Mouse (Mus musculus): ENCODE data around the gene Kank3. TPM values are rescaled to one million over a fixed set of nuclear protein-coding genes. Genes with fewer than 3 reads are reported as not detected.

Gene Kank3
- polyA plus RNA-seq (2014; fragmentation: Nextera tagmentation; extraction: Ambion mirVana), result 65.1 and 65.4 TPM in 2 replicates

- Histone ChIP-seq H3K9me3 (ENCODE audit: low read depth, low read length) (no peaks in the 10 kb centered on the region), H3K27ac (ENCODE audit: low read depth) (peak within 1 kb of the TSS; percentile 69; the same call in 1 of the 2 replicates), H3K36me3 (ENCODE audit: insufficient read depth) (no peaks in the 10 kb centered on the region), H3K27me3 (ENCODE audit: insufficient read depth, low read length) (no peaks in the 10 kb centered on the region), H3K4me1 (ENCODE audit: insufficient read depth) (peaks cover 9% of the 10 kb centered on the region; the same call in 1 of the 2 replicates), H3K4me3 (ENCODE audit: low read depth, low read length) (peak within 1 kb of the TSS; percentile 57), H3K4me2 (peak within 1 kb of the TSS; percentile 93), H3K9ac (peak within 1 kb of the TSS; percentile 45)
- TF ChIP-seq CTCF (IDR thresholded peaks at IDR 0.05; ENCODE audit: low read depth), result no peak
- ATAC-seq (ENCODE audit: insufficient read depth), result peak; percentile 98
- peak; percentile 99 for DNase-seq
- under 1% methylated on average over 36 of the region's 36 CpGs for WGBS
Observed at GRCm38 (mm10) chr17:33810334-33811141, at the start of gene Kank3. Gene Kank3, plus strand, starts transcription at chr17:33810519.

GRCm38 (mm10) chr17:33766389-33766788 lies 43.9 kb upstream of the Kank3 start:
- H3K9ac ChIP-seq, result no peak overlapping the region
- 70% methylated on average over 3 of the region's 3 CpGs for WGBS
- H3K4me2 ChIP-seq, result no peak overlapping the region
- no peak for DNase-seq
- no peak for ATAC-seq (ENCODE audit: insufficient read depth)
- H3K4me1 ChIP-seq (ENCODE audit: insufficient read depth), result no peaks in the 10 kb centered on the region
- TF ChIP-seq CTCF (IDR thresholded peaks at IDR 0.05; ENCODE audit: low read depth), result no peak
- no peaks in the 10 kb centered on the region for H3K27me3 ChIP-seq (ENCODE audit: insufficient read depth, low read length)
- no peak overlapping the region for H3K4me3 ChIP-seq (ENCODE audit: low read depth, low read length)
- H3K27ac ChIP-seq (ENCODE audit: low read depth), result no peak overlapping the region
- H3K36me3 ChIP-seq (ENCODE audit: insufficient read depth), result no peaks in the 10 kb centered on the region
- H3K9me3 ChIP-seq (ENCODE audit: low read depth, low read length), result no peaks in the 10 kb centered on the region

GRCm38 (mm10) chr17:33771617-33772016 lies 38.7 kb upstream of the Kank3 start:
- no peaks in the 10 kb centered on the region for H3K9me3 ChIP-seq (ENCODE audit: low read depth, low read length)
- H3K4me3 ChIP-seq (ENCODE audit: low read depth, low read length), result no peak overlapping the region
- H3K27ac ChIP-seq (ENCODE audit: low read depth), result no peak overlapping the region
- ATAC-seq (ENCODE audit: insufficient read depth), result no peak
- DNase-seq, result no peak
- no peak overlapping the region for H3K4me2 ChIP-seq
- H3K27me3 ChIP-seq (ENCODE audit: insufficient read depth, low read length), result no peaks in the 10 kb centered on the region
- TF ChIP-seq CTCF (IDR thresholded peaks at IDR 0.05; ENCODE audit: low read depth), result no peak
- H3K36me3 ChIP-seq (ENCODE audit: insufficient read depth), result peaks cover 23% of the 10 kb centered on the region
- no peaks in the 10 kb centered on the region for H3K4me1 ChIP-seq (ENCODE audit: insufficient read depth)
- H3K9ac ChIP-seq, result no peak overlapping the region
- 85% methylated on average over 4 of the region's 4 CpGs for WGBS

GRCm38 (mm10) chr17:33773426-33773825 lies 36.9 kb upstream of the Kank3 start:
- peaks cover 5% of the 10 kb centered on the region for H3K4me1 ChIP-seq (ENCODE audit: insufficient read depth)
- peaks cover 41% of the 10 kb centered on the region for H3K36me3 ChIP-seq (ENCODE audit: insufficient read depth)
- no peak overlapping the region for H3K4me3 ChIP-seq (ENCODE audit: low read depth, low read length)
- no peak overlapping the region for H3K4me2 ChIP-seq
- TF ChIP-seq CTCF (IDR thresholded peaks at IDR 0.05; ENCODE audit: low read depth), result no peak
- DNase-seq, result no peak
- H3K9ac ChIP-seq, result no peak overlapping the region
- no peaks in the 10 kb centered on the region for H3K9me3 ChIP-seq (ENCODE audit: low read depth, low read length)
- no peak overlapping the region for H3K27ac ChIP-seq (ENCODE audit: low read depth)
- no peaks in the 10 kb centered on the region for H3K27me3 ChIP-seq (ENCODE audit: insufficient read depth, low read length)
- ATAC-seq (ENCODE audit: insufficient read depth), result no peak
- WGBS, result 69% methylated on average over 6 of the region's 6 CpGs

- no peak overlapping the region for H3K9ac ChIP-seq
- TF ChIP-seq CTCF (IDR thresholded peaks at IDR 0.05; ENCODE audit: low read depth), result no peak
- ATAC-seq (ENCODE audit: insufficient read depth), result no peak
- H3K27ac ChIP-seq (ENCODE audit: low read depth), result no peak overlapping the region
- peaks cover 44% of the 10 kb centered on the region for H3K36me3 ChIP-seq (ENCODE audit: insufficient read depth)
- peaks cover 9% of the 10 kb centered on the region for H3K4me1 ChIP-seq (ENCODE audit: insufficient read depth)
- H3K27me3 ChIP-seq (ENCODE audit: insufficient read depth, low read length), result no peaks in the 10 kb centered on the region
- H3K4me3 ChIP-seq (ENCODE audit: low read depth, low read length), result no peak overlapping the region
- H3K9me3 ChIP-seq (ENCODE audit: low read depth, low read length), result no peaks in the 10 kb centered on the region
- DNase-seq, result no peak
- no peak overlapping the region for H3K4me2 ChIP-seq
- WGBS, result 88% methylated on average over 6 of the region's 6 CpGs
Observed at GRCm38 (mm10) chr17:33773871-33774572, 36.3 kb upstream of the Kank3 start.

GRCm38 (mm10) chr17:33774573-33775155 lies 35.7 kb upstream of the Kank3 start:
- no peak overlapping the region for H3K4me2 ChIP-seq
- WGBS, result 85% methylated on average over 8 of the region's 8 CpGs
- H3K4me3 ChIP-seq (ENCODE audit: low read depth, low read length), result no peak overlapping the region
- ATAC-seq (ENCODE audit: insufficient read depth), result no peak
- peaks cover 44% of the 10 kb centered on the region for H3K36me3 ChIP-seq (ENCODE audit: insufficient read depth)
- no peaks in the 10 kb centered on the region for H3K27me3 ChIP-seq (ENCODE audit: insufficient read depth, low read length)
- peaks cover 9% of the 10 kb centered on the region for H3K4me1 ChIP-seq (ENCODE audit: insufficient read depth)
- no peak for DNase-seq
- no peaks in the 10 kb centered on the region for H3K9me3 ChIP-seq (ENCODE audit: low read depth, low read length)
- no peak overlapping the region for H3K27ac ChIP-seq (ENCODE audit: low read depth)
- TF ChIP-seq CTCF (IDR thresholded peaks at IDR 0.05; ENCODE audit: low read depth), result no peak
- no peak overlapping the region for H3K9ac ChIP-seq

- Histone ChIP-seq H3K27me3 (ENCODE audit: insufficient read depth, low read length) (no peaks in the 10 kb centered on the region), H3K4me1 (ENCODE audit: insufficient read depth) (peaks cover 12% of the 10 kb centered on the region), H3K9me3 (ENCODE audit: low read depth, low read length) (no peaks in the 10 kb centered on the region), H3K4me2 (no peak overlapping the region), H3K9ac (no peak overlapping the region), H3K4me3 (ENCODE audit: low read depth, low read length) (no peak overlapping the region), H3K36me3 (ENCODE audit: insufficient read depth) (peaks cover 44% of the 10 kb centered on the region), H3K27ac (ENCODE audit: low read depth) (no peak overlapping the region)
- no peak for TF ChIP-seq CTCF (IDR thresholded peaks at IDR 0.05; ENCODE audit: low read depth)
- 92% methylated on average over 4 of the region's 4 CpGs for WGBS
- no peak for ATAC-seq (ENCODE audit: insufficient read depth)
- no peak for DNase-seq
Observed at GRCm38 (mm10) chr17:33775287-33775686, 35.0 kb upstream of the Kank3 start.
